Mouse (Mus musculus) kidney, postnatal 0 days (tissue): Measurements from ENCODE around the gene Topaz1. TPM values are rescaled to one million over a fixed set of nuclear protein-coding genes. Genes with fewer than 3 reads are reported as not detected.
A peak's percentile ranks its signal among the peaks of the same experiment; 100 is the strongest.

Source experiments
- ATAC-seq: fragments of 200-750 bp; cut with Nextera tagmentation; replicated peaks from 2 replicates; pipeline ENCODE4 v1.8.0; 2017; ENCODE audit warnings: low read depth, moderate number of reproducible peaks, moderate TSS enrichment, moderate library complexity; ENCODE audit not compliant: low FRiP score
- DNase-seq: peaks from one replicate; pipeline ENCODE4 v3.0.0-alpha.2; 2016; ENCODE audit warnings: low spot score
- H3K27ac ChIP-seq: fragments of 300-500 bp; sonication (generic); 2 replicates; pipeline ENCODE4 v1.5.1; 2014; ENCODE audit warnings: mild to moderate bottlenecking
- H3K27me3 ChIP-seq: fragments of 300-500 bp; sonication (generic); 2 replicates; pipeline ENCODE4 v1.6.1; 2014; ENCODE audit warnings: low read length, mixed read lengths; ENCODE audit not compliant: insufficient read depth
- H3K36me3 ChIP-seq: fragments of 300-500 bp; sonication (generic); 2 replicates; pipeline ENCODE4 v1.6.1; 2014; ENCODE audit warnings: low read length, mixed read lengths; ENCODE audit not compliant: insufficient read depth
- H3K4me1 ChIP-seq: fragments of 300-500 bp; sonication (generic); replicated peaks from 2 replicates; pipeline ENCODE4 v1.6.1; 2014; ENCODE audit warnings: antibody characterized with exemption, low read length, mixed read lengths; ENCODE audit not compliant: insufficient read depth
- H3K4me2 ChIP-seq: fragments of 300-500 bp; sonication (generic); 2 replicates; pipeline ENCODE4 v1.6.1; 2014; ENCODE audit warnings: mild to moderate bottlenecking, low read length, moderate library complexity, mixed read lengths
- H3K4me3 ChIP-seq: fragments of 300-500 bp; sonication (generic); replicated peaks from 2 replicates; pipeline ENCODE4 v1.5.1; 2014; ENCODE audit warnings: low read depth, low read length
- H3K9ac ChIP-seq: fragments of 300-500 bp; sonication (generic); 2 replicates; pipeline ENCODE4 v1.6.1; 2014; ENCODE audit warnings: low read depth, low read length
- H3K9me3 ChIP-seq: fragments of 300-500 bp; sonication (generic); replicated peaks from 2 replicates; pipeline ENCODE4 v1.6.1; 2016; ENCODE audit warnings: low read length, inconsistent platforms, mixed read lengths
- CTCF ChIP-seq: IDR thresholded peaks from 2 replicates; pipeline ENCODE4 v1.5.1; 2016; ENCODE audit warnings: antibody characterized with exemption, low read depth, mild to moderate bottlenecking, moderate library complexity
- WGBS: fragments of 180-500 bp; shearing (Covaris S2); extraction: QIAGEN DNeasy Blood & Tissue Kit; methylation state at CpG from one replicate; pipeline ENCODE4 v1.1.7; 2014; 5-methylcytosine and 5-hydroxymethylcytosine counted together
- polyA plus RNA-seq: library from polyadenylated mRNA; unstranded; fragments of >200 nt; fragmentation: Nextera tagmentation; extraction: Ambion mirVana; gene quantifications from 2 replicates; pipeline ENCODE4 v1.2.1, GENCODE M21; 2015

The Topaz1 gene
- polyA plus RNA-seq, 1 experiment from 2014 or later: not detected

DNA sequence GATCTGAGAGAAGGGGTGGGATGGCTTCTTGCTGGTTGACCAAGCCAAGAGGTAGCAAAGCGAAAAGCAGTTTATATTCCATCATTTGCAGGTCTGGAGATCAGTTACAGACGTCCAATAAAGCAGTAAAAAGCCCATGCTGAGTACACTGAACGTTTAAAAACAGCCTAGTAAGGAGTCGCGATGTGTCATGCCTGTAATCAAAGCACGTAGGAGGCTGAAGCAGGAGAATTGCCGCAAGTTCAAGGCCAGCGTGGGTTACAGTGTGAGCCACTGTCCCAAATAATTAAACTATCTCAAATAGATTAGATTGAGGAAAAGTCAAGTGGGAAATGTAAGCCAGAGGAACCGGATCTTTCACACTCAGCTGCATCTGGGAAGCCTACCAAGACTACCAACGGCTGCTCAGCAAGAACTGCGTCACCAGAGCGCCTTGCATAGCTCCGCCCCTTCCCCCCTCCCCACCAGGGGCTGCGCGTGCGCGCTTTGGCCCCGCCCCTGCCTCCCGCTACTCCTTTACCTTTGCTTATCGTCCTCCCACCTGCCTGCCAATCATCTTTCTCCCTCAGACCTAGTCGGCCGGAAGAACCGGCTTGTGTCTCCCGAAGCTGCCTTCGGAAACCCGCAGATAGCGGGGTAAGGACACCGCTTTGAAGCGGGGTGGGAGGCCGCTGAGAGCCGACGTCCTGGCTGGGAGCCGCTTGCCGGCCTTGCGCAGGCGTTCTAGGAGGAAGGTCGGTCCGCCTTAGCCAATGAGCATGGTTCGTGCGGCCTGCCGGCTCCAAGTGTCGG, 58.1 kb downstream of the Topaz1 start, which contains the start of gene Tcaim:
Gene Tcaim (plus strand): TSS at position 487 of the 792 bp plus-strand sequence.
- TF ChIP-seq CTCF: no peak
- ATAC-seq (peak; percentile 97), DNase-seq (peak; percentile 94)
- H3K9me3 ChIP-seq: no peaks in the 10 kb centered on the region
- H3K27me3 ChIP-seq: no peaks in the 10 kb centered on the region
- H3K36me3 ChIP-seq: no peaks in the 10 kb centered on the region
- peak within 1 kb of the TSS; percentile 58 for H3K4me3 ChIP-seq
- H3K4me2 ChIP-seq: peak within 1 kb of the TSS; percentile 72
- WGBS: 6% methylated on average over 42 of the region's 42 CpGs
- peak within 1 kb of the TSS; percentile 67 for H3K9ac ChIP-seq
- peak within 1 kb of the TSS; percentile 89 for H3K27ac ChIP-seq
- no peaks in the 10 kb centered on the region for H3K4me1 ChIP-seq

DNA sequence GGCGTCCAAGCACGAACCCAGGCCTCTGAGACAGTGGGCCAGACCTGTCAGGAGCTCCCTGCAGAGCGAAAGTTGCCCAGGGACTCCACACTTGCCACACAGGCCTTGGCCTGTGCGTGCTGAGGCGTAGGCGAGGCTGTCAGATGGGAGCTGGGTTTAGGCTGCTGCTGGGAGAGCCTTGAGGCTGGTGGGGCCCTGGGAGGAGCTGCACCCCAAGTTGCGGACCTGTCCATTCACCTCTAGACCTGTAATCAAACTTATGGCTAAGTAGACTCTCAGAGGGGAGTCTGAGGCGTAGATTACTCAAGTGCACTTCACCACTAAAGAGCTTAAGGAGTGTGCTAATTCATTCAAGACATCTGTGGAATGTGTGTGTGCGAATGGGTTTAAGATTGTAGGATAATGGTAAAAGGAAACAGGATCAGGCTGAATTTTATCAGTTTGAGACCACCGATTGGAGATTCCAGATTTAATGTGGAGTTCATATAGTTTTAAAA, 58.7 kb downstream of the Topaz1 start:
- H3K27ac ChIP-seq: peak overlapping the region; percentile 89
- H3K4me1 ChIP-seq: no peaks in the 10 kb centered on the region
- no peaks in the 10 kb centered on the region for H3K27me3 ChIP-seq
- DNase-seq (peak; percentile 28), ATAC-seq (no peak)
- H3K9me3 ChIP-seq: no peaks in the 10 kb centered on the region
- no peak for TF ChIP-seq CTCF
- H3K36me3 ChIP-seq: no peaks in the 10 kb centered on the region
- 9% methylated on average over 10 of the region's 10 CpGs for WGBS
- peak overlapping the region; percentile 67 for H3K9ac ChIP-seq
- peak overlapping the region; percentile 58 for H3K4me3 ChIP-seq
- peak overlapping the region; percentile 72 for H3K4me2 ChIP-seq

DNA sequence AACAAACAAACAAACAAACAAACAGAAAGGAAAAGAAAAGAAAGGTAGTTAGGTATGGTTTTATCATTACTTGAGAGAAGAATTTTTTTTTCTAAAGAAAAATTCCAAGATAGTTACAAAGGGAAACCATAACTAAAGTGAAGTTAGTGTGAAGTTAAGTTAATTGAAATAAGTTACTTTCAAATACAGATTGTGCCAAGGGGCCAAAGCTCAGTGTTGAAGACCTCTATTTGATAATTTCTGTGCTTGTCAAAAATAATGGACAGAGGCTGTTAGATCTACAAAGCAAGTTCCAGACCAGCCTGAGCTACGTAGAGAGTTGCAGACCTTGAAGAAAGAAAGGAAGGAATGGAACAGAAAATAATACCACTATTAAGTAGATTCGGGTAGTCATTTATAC, 60.0 kb downstream of the Topaz1 start:
- Histone ChIP-seq H3K9ac (no peak overlapping the region), H3K36me3 (no peaks in the 10 kb centered on the region), H3K9me3 (no peaks in the 10 kb centered on the region), H3K4me2 (no peak overlapping the region), H3K4me3 (no peak overlapping the region), H3K27me3 (no peaks in the 10 kb centered on the region), H3K27ac (no peak overlapping the region), H3K4me1 (no peaks in the 10 kb centered on the region)
- no peak for TF ChIP-seq CTCF
- 98% methylated on average over 2 of the region's 2 CpGs for WGBS
- DNase-seq: no peak
- ATAC-seq: no peak

DNA sequence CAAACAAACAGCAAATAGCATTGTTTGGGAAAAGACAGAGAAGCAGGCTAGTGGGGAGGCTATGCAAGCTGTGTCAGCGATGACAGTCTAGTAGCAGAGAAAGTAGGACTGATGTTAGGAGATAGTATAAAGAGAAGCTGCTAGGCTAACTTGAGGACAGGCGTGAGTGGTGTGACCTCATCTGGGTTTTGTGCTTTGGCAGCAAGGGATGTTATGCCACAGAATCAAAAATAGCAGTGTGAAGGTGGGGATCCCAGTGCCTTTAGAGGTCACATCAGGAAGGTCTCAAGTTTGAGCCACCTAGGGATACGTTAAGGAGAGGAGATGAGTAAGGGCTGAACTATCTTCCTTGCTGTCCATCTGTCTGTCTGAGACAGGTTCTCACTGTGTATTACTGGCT, 63.1 kb downstream of the Topaz1 start:
- H3K36me3 ChIP-seq: 0 out of 2 replicates have a peak, but pooled peaks cover 3% of the 10 kb centered on the region
- no peak overlapping the region for H3K4me2 ChIP-seq
- H3K4me3 ChIP-seq: no peak overlapping the region
- no peaks in the 10 kb centered on the region for H3K4me1 ChIP-seq
- DNase-seq (no peak), ATAC-seq (no peak)
- 96% methylated on average over 3 of the region's 3 CpGs for WGBS
- H3K27ac ChIP-seq: no peak overlapping the region
- no peaks in the 10 kb centered on the region for H3K27me3 ChIP-seq
- no peaks in the 10 kb centered on the region for H3K9me3 ChIP-seq
- no peak overlapping the region for H3K9ac ChIP-seq
- no peak for TF ChIP-seq CTCF

DNA sequence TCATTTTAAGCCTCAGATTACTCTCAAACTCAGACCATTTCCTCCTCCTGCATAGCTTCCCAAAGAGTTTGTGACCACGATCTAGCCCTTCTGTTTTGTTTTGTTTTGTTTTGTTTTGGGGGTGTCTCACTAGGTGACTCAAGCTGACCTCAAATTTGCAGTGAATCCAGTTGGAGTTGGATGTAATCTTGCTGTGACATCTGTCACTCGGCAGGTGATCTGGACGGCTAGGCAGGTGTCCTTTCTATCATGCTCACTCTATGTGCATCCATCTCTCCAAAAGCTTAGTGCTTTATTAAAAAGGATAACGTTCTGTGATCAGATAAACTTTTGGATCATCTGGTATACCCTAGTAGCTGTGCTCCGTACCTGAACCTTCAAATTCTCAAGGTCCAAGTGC, 65.2 kb downstream of the Topaz1 start:
- Histone ChIP-seq H3K4me2 (no peak overlapping the region), H3K9me3 (no peaks in the 10 kb centered on the region), H3K4me1 (no peaks in the 10 kb centered on the region), H3K4me3 (no peak overlapping the region), H3K9ac (no peak overlapping the region), H3K27me3 (no peaks in the 10 kb centered on the region), H3K36me3 (0 out of 2 replicates have a peak, but pooled peaks cover 3% of the 10 kb centered on the region), H3K27ac (no peak overlapping the region)
- ATAC-seq: no peak
- WGBS: 87% methylated on average over 5 of the region's 5 CpGs
- no peak for DNase-seq
- no peak for TF ChIP-seq CTCF

DNA sequence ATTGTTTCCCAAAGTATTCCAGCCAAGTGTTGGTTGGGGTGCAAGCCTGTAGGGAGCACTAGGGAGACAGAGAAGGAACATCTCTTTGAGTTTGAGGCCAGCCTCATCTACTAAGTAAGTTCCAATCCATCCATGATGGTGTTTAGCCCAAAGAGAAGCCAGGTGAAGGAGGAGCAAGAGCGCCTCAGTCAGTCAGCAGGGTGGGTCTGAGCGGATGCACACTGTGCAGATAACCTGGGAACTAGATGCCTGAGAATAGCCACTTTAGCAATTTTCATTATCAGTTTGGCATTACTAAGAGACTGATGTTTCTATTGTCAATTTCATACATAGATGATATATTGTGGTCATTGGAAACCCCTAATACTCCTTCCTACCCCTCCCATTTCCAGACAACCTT, 67.6 kb downstream of the Topaz1 start:
- Histone ChIP-seq H3K4me3 (no peak overlapping the region), H3K36me3 (0 out of 2 replicates have a peak, but pooled peaks cover 9% of the 10 kb centered on the region), H3K9ac (no peak overlapping the region), H3K27ac (no peak overlapping the region; the same call in 1 of the 2 replicates), H3K4me2 (no peak overlapping the region), H3K4me1 (no peaks in the 10 kb centered on the region), H3K27me3 (no peaks in the 10 kb centered on the region), H3K9me3 (no peaks in the 10 kb centered on the region)
- DNase-seq (no peak), ATAC-seq (no peak)
- no peak for TF ChIP-seq CTCF
- 96% methylated on average over 2 of the region's 2 CpGs for WGBS
